ENCODE assay signal across 8 mouse cellular contexts in the genomic region with DNA sequence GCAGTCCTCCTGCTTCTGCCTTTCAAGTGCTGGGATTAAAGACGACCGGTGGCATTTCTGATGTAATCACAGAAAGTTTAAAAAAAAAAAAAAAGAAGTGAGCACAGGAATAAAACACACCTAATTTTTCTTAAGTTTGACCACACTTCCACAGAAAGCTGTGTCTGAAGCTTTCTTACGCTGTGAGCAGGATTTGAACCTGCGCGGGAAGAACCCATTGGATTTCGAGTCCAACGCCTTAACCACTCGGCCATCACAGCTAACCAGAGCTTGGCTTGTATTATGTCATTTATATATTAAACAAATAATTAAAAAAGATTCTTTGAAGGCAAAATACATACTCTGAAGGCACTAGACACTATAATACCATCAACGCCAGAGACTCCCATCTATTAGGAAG. TPM values are rescaled to one million over a fixed set of nuclear protein-coding genes. Genes with fewer than 3 reads are reported as not detected.
A peak's percentile ranks its signal among the peaks of the same experiment; 100 is the strongest.
DNase-seq lines count a peak whose midpoint lies in the region; ATAC-seq and TF ChIP-seq lines count a peak whose summit lies in the region.

No protein-coding gene starts in this region.

- DNase-seq in cerebellum, adult 11 months: peak; percentile 62
- peak; percentile 67 for DNase-seq in cerebellum, adult 9-11 months
- peak; percentile 69 to 73 for DNase-seq in left cerebral cortex, adult 2 months (ENCODE audit: extremely low spot score in 1 of 2, low spot score in 2 of 2)
- peak; percentile 70 to 81 for DNase-seq in right cerebral cortex, postnatal 10 days (ENCODE audit: low spot score in 2 of 2)

- TF ChIP-seq CTCF in left cerebral cortex, adult 2 months (IDR thresholded peaks at IDR 0.05): no peak

- peak overlapping the region; percentile 53 for H3K4me2 ChIP-seq in hindbrain, embryonic 13.5 days

- H3K4me3 ChIP-seq in hindbrain, embryonic 13.5 days: peak overlapping the region; percentile 39
- peak overlapping the region; percentile 46 for H3K4me3 ChIP-seq in left cerebral cortex, adult 2 months
- peak overlapping the region; percentile 70 for H3K4me3 ChIP-seq in macrophage (ENCODE audit: inconsistent target)

- H3K9ac ChIP-seq in hindbrain, embryonic 13.5 days: peak overlapping the region; percentile 51; the same call in 1 of the 2 replicates

- no peak for ATAC-seq in cerebellum, adult (ENCODE audit: insufficient number of reproducible peaks, low FRiP score, low TSS enrichment)
- peak; percentile 75 for ATAC-seq in frontal cortex, adult (ENCODE audit: low TSS enrichment)
- peak; percentile 59; the same call in 1 of the 2 replicates for ATAC-seq in hindbrain, embryonic 13.5 days (ENCODE audit: low FRiP score)

- H3K27ac ChIP-seq in hindbrain, embryonic 13.5 days: no peak overlapping the region
- H3K27ac ChIP-seq in left cerebral cortex, adult 2 months: no peak overlapping the region
- peak overlapping the region; percentile 24 for H3K27ac ChIP-seq in macrophage

- no peaks in the 10 kb centered on the region for H3K36me3 ChIP-seq in hindbrain, embryonic 13.5 days
- no peaks in the 10 kb centered on the region for H3K36me3 ChIP-seq in macrophage (ENCODE audit: inconsistent target)

- H3K27me3 ChIP-seq in hindbrain, embryonic 13.5 days: peaks cover 67% of the 10 kb centered on the region

- H3K79me2 ChIP-seq in macrophage (ENCODE audit: inconsistent target): no peaks in the 10 kb centered on the region

- intact Hi-C loops in left cerebral cortex, adult 2 months (cut with DNase I): loop anchor here (5.0 to 10.0 kb wide), 2 partner anchors 105 to 167 kb away; no protein-coding TSS in a partner anchor

- H3K4me1 ChIP-seq in hindbrain, embryonic 13.5 days (replicated peaks): peaks cover 16% of the 10 kb centered on the region

- no peaks in the 10 kb centered on the region for H3K9me3 ChIP-seq in hindbrain, embryonic 13.5 days

- WGBS in hindbrain, embryonic 13.5 days: under 1% methylated on average over 9 of the region's 9 CpGs
- 2% methylated on average over 9 of the region's 9 CpGs for WGBS in macrophage (ENCODE audit: missing documents)

RNA-seq across cellular contexts. Expression of a gene that starts 12.7 kb away (rescaled TPM):
- polyA plus RNA-seq in hindbrain, embryonic 13.5 days (2015; fragmentation: Nextera tagmentation; extraction: Ambion mirVana): 0.12 and 0.14 TPM in 2 replicates
- total RNA-seq in left cerebral cortex, adult 2 months (2021): 1 to 10 TPM in 1 of 2 experiments, under 1 TPM in 1; 0.57 to 1.1 TPM
- 1 to 10 TPM in 15 of 26 experiments, under 1 TPM in 8, not detected in 3; 0.43 to 2.8 (median 1.2) TPM for total RNA-seq in macrophage (2018; cell fraction: chromatin; rRNA removed)
- 1 to 10 TPM in 11 of 26 experiments, under 1 TPM in 15; 0.47 to 1.7 (median 0.96) TPM for total RNA-seq in macrophage (2018; cell fraction: cytosol; rRNA removed)
- 1 to 10 TPM in 11 of 26 experiments, under 1 TPM in 11, not detected in 4; 0.24 to 7.9 (median 1.0) TPM for total RNA-seq in macrophage (2018; cell fraction: nucleus; rRNA removed)
- polyA plus RNA-seq in macrophage (2018): 0.52 to 2.6 TPM (median 1.3 TPM) in 3 replicates

RNA-seq across cellular contexts. Expression of a gene that starts 13.1 kb away (rescaled TPM):
- 1.9 TPM in 1 of 2 replicates, not detected in the other for polyA plus RNA-seq in hindbrain, embryonic 13.5 days (2015; fragmentation: Nextera tagmentation; extraction: Ambion mirVana)
- total RNA-seq in left cerebral cortex, adult 2 months (2021): 10 to 100 TPM; 18.8 to 25.6 TPM
- 1 to 10 TPM in 4 of 26 experiments, not detected in 22; 4.8 to 9.5 (median 6.2) TPM for total RNA-seq in macrophage (2018; cell fraction: chromatin; rRNA removed)
- 10 to 100 TPM in 4 of 26 experiments, 1 to 10 TPM in 16, under 1 TPM in 5, not detected in 1; 0.61 to 14.1 (median 2.7) TPM for total RNA-seq in macrophage (2018; cell fraction: cytosol; rRNA removed)
- total RNA-seq in macrophage (2018; cell fraction: nucleus; rRNA removed): 10 to 100 TPM in 2 of 26 experiments, 1 to 10 TPM in 5, not detected in 19; 2.1 to 14.1 (median 7.4) TPM
- not detected in 3 replicates for polyA plus RNA-seq in macrophage (2018)

RNA-seq across cellular contexts. Expression of a gene that starts 13.4 kb away (rescaled TPM):
- polyA plus RNA-seq in hindbrain, embryonic 13.5 days (2015; fragmentation: Nextera tagmentation; extraction: Ambion mirVana): 0.84 and 3.1 TPM in 2 replicates
- total RNA-seq in left cerebral cortex, adult 2 months (2021): 10 to 100 TPM; 12.2 to 13.5 TPM
- total RNA-seq in macrophage (2018; cell fraction: chromatin; rRNA removed): 10 to 100 TPM in 1 of 26 experiments, 1 to 10 TPM in 7, not detected in 18; 2.4 to 16.4 (median 4.6) TPM
- total RNA-seq in macrophage (2018; cell fraction: cytosol; rRNA removed): 10 to 100 TPM in 18 of 26 experiments, 1 to 10 TPM in 8; 2.8 to 48.5 (median 15.5) TPM
- 10 to 100 TPM in 4 of 26 experiments, 1 to 10 TPM in 14, not detected in 8; 1.7 to 28.5 (median 5.0) TPM for total RNA-seq in macrophage (2018; cell fraction: nucleus; rRNA removed)
- polyA plus RNA-seq in macrophage (2018): not detected in 3 replicates

RNA-seq across cellular contexts. Expression of a gene that starts 18.9 kb away (rescaled TPM):
- polyA plus RNA-seq in hindbrain, embryonic 13.5 days (2015; fragmentation: Nextera tagmentation; extraction: Ambion mirVana): 12.2 and 12.9 TPM in 2 replicates
- total RNA-seq in left cerebral cortex, adult 2 months (2021): 10 to 100 TPM; 58.2 to 75.2 TPM
- total RNA-seq in macrophage (2018; cell fraction: chromatin; rRNA removed): 100 to 1,000 TPM in 1 of 26 experiments, 10 to 100 TPM in 19, 1 to 10 TPM in 6; 6.1 to 101 (median 14.6) TPM
- total RNA-seq in macrophage (2018; cell fraction: cytosol; rRNA removed): 10 to 100 TPM in 19 of 26 experiments, 1 to 10 TPM in 7; 7.6 to 21.9 (median 12.5) TPM
- total RNA-seq in macrophage (2018; cell fraction: nucleus; rRNA removed): 100 to 1,000 TPM in 3 of 26 experiments, 10 to 100 TPM in 20, 1 to 10 TPM in 3; 5.4 to 144 (median 26.7) TPM
- 2.6 to 11.5 TPM (median 7.3 TPM) in 3 replicates for polyA plus RNA-seq in macrophage (2018)

RNA-seq across cellular contexts. Expression of a gene that starts 20.5 kb away (rescaled TPM):
- 11.9 and 17.6 TPM in 2 replicates for polyA plus RNA-seq in hindbrain, embryonic 13.5 days (2015; fragmentation: Nextera tagmentation; extraction: Ambion mirVana)
- 1 to 10 TPM; 8.1 to 9.2 TPM for total RNA-seq in left cerebral cortex, adult 2 months (2021)
- total RNA-seq in macrophage (2018; cell fraction: chromatin; rRNA removed): 10 to 100 TPM in 1 of 26 experiments, 1 to 10 TPM in 8, not detected in 17; 3.9 to 22.2 (median 5.1) TPM
- 10 to 100 TPM in 14 of 26 experiments, 1 to 10 TPM in 12; 2.6 to 35.5 (median 10.6) TPM for total RNA-seq in macrophage (2018; cell fraction: cytosol; rRNA removed)
- 10 to 100 TPM in 5 of 26 experiments, 1 to 10 TPM in 11, not detected in 10; 2.6 to 22.7 (median 6.5) TPM for total RNA-seq in macrophage (2018; cell fraction: nucleus; rRNA removed)
- polyA plus RNA-seq in macrophage (2018): not detected in 3 replicates
